Mouse (Mus musculus): ENCODE measurements around the gene Olfr1122.
"Not testable (repeated sequence)": the region's sequence is repeated elsewhere in the genome, so short reads cannot be mapped to it uniquely, and the experiment has no call there.

Gene Olfr1122

DNA sequence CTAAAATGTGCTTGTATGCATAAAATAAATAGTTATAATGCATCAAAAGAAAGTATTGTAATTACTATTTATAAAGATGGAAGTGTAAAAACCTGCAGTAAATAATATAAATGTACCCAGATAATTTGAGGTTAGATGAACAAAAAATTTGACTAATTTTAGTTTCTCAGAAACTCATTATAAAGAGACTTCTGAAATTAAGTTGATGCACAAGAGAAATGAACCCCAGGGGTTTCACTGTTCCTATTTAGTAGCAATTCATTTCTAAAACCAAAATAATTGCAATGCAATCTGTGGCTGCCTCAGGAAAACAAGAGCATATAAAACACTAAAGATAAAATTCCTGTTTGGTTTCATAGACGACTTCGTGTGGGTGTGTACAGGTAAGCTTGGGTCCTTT is at the start of gene Olfr1122:
Olfr1122 (plus strand) TSS at position 301 of the 400 bp plus-strand sequence.
- DNase-seq (ENCODE audit: low spot score): no peak

DNA sequence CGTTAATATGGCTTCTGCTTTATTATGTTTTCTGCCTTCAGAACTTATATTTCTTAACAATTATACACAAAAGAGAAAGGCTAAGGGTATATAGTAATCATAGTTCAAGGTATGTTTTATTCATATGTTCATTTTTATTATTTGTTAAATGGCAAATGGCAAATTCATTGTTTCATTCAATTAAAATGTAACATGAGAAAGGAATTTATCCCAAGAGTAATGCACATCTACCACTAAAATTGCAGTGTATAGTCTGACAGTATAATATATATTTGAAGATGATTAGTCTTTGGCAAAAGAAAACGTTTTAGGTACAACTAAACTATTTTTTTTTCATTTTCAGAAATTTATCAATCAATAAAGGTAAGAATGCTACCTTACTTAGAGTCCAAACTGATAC is 31.1 kb upstream of the Olfr1122 start, which contains the start of gene Olfr1120:
Olfr1120 (plus strand) TSS at position 301 of the 400 bp plus-strand sequence.
- no peak for DNase-seq (ENCODE audit: low spot score)

DNA sequence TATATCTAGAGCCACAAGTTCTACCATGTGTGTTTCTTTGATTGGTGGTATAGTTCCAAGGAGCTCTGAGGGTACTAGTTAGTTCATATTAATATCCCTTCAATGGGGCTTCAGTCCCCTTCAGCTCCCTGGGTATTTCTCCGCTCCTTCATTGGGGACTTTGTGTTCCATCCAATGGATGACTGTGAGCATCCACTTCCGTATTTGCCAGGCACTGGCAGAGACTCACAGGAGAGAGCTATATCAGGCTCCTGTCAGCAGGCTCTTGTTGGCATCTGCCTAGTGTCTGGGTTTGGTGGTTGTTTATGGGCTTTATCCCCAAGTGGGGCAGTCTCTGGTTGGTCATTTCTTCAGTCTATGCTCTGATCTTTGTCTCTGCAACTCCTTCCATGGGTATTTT is 25.5 kb upstream of the Olfr1122 start:
- not testable (repeated sequence) for DNase-seq (ENCODE audit: low spot score)

DNA sequence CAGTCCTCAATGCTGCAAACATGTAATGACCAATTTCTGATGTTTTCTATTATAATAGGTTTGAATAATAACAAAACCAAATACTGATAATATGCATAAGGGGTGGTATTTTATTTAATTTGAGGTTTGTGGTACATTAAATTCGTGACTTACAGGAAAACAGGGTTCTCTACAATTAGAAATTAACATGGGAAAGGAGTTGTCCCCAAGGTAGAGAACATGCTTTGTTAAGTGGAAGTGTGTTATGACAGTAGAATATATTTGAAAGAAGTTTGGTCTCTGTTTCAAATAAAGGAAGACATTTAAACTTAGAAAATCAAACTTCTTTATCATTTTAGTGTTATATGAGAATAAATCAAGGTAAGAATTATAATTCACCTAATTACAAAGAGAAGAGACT is 16.1 kb upstream of the Olfr1122 start, which contains the start of gene Olfr1121:
Olfr1121 (plus strand) TSS at position 301 of the 400 bp plus-strand sequence.
- DNase-seq (ENCODE audit: low spot score): no peak

DNA sequence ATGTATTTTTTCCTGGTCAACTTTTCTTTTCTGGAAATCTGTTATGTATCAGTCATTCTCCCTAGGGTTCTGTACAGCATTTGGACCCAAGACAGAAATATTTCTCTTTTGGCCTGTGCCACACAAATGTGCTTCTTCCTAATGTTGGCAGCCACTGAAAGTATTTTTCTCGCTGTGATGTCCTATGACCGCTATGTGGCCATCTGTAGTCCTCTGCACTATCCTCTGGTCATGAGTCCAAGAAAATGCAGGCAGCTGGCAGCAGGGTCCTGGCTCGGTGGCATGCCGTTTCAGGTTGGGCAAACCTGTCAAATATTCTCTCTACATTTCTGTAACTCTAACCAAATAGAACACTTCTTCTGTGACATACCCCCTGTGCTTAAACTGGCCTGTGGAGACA is 13.9 kb upstream of the Olfr1122 start:
- DNase-seq (ENCODE audit: low spot score): no peak

DNA sequence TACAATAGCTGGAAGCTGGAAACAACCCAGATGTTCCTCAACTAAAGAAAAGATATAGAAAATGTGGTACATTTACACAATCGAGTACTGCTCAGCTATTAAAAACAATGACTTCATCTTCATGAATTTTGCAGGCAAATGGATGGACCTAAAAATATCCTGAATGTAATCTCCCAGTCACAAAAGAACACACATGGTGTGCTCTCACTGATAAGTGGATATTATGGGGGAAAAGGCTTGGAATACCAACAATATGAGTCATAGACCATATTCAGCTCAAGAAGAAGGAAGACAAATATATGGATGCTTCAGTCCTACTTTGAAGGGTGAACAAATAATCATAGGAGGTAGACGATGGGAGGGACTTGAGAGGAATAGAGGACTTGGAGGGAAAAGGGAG is 1.7 kb upstream of the Olfr1122 start:
- no peak for DNase-seq (ENCODE audit: low spot score)

DNA sequence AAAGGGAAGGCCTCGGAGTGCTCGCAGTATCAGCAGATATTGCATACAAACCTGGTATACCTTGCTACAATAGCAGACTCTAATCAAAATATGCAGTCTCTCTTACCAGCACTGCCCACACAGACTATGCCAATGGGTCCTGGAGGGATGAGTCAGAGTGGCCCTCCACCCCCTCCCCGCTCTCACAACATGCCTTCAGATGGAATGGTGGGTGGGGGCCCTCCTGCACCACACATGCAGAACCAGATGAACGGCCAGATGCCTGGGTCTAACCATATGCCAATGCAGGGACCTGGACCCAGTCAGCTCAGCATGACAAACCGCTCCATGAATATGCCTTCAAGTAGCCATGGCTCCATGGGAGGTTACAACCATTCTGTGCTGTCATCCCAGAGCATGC is 8.0 kb downstream of the Olfr1122 start:
- DNase-seq (ENCODE audit: low spot score): not testable (repeated sequence)

DNA sequence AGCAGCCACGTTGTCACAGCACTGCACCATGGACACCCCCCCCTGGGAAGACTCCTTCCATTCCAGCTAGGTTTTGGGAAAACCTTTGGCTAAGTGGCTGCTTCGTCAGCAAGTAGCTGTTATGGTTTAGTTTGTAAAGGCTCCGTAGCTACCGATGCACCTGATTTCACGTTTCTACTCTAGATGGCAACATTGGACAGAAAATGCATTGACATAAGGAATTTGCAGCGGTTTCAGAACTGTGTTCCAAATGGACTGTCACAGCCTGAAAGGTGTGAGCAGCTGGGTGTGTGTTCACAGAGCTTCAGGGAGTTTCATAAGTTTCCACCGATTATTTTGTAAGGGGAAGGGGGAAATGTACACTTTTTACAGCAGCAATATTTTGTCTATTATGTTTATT is 9.0 kb downstream of the Olfr1122 start:
- not testable (repeated sequence) for DNase-seq (ENCODE audit: low spot score)

DNA sequence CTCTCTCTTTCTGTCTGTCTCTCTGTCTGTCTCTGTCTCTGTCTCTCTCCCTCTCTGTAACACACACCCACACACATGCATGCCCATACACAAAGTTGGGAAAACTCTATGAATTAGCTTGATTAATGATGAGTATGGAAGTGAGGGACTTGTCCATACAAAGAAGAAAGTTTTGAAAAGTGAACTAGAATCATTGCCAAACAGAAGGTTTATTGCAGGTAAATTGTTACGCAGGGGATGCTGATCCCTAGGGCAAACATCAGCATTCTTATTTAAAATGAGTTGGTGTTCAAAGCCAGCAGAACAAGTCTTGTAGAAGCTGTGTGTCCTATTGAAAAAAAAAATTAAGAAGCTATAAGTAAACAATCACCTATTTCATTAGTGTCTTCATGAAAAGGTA is 30.7 kb downstream of the Olfr1122 start, which contains the start of gene Olfr1123:
Olfr1123 (plus strand) TSS at position 301 of the 400 bp plus-strand sequence.
- no peak for DNase-seq (ENCODE audit: low spot score)

DNA sequence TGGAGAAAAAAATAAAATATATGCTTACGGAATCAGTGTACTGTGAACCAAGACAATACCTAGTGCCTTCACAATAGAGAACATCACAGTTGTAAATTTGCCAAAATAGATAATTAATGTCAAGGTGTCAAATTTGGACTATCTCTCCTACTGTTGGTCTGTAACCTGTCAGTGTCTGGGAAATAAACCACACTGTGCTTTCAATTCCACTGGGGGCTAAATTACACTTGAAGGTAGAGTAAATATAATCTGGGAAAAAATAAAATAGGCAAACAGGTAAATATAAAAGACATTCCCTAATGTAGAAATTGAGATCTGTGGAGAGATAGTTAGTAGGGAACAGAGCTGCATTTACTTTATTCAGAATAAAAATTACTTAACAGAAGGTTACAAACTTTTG is 44.3 kb downstream of the Olfr1122 start, which contains the start of gene Olfr1124:
Olfr1124 (plus strand) TSS at position 301 of the 400 bp plus-strand sequence.
- no peak for DNase-seq (ENCODE audit: low spot score)

DNA sequence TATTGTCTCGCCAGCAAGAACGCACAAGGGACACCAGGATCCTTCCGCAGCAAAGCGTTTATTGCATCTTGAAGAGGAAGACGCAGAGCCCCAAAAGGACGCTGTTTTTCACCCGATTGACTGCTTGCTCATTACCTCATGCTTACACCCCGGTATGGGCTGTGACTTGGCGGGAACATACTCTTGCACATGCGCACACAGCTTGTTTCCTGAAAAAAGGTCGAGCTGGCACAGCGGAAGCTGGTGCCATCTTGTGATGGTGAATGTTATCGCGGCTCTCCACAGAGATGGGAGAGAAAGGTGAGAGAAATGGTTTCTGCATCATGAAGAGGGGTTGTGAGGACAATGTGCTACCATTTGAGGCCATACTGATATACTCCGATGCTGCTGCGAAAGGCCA is 52.1 kb downstream of the Olfr1122 start:
- DNase-seq (ENCODE audit: low spot score): no peak
